Mouse (Mus musculus) liver, adult 2 months (tissue): ENCODE data around the gene Gm3233.
"Not testable (repeated sequence)": the region's sequence is repeated elsewhere in the genome, so short reads cannot be mapped to it uniquely, and the experiment has no call there.

Experiments
- CTCF ChIP-seq: fragments of 200-500 bp; IDR thresholded peaks from 2 replicates; pipeline ENCODE4 v1.5.1; 2011; ENCODE audit warnings: low read depth, low read length, control low read depth
- POLR2A ChIP-seq: fragments of 200-500 bp; IDR thresholded peaks from 2 replicates; pipeline ENCODE4 v1.6.1; 2011; ENCODE audit warnings: low read length, control low read depth; ENCODE audit not compliant: insufficient read depth; ENCODE audit errors: extremely low read depth

DNA sequence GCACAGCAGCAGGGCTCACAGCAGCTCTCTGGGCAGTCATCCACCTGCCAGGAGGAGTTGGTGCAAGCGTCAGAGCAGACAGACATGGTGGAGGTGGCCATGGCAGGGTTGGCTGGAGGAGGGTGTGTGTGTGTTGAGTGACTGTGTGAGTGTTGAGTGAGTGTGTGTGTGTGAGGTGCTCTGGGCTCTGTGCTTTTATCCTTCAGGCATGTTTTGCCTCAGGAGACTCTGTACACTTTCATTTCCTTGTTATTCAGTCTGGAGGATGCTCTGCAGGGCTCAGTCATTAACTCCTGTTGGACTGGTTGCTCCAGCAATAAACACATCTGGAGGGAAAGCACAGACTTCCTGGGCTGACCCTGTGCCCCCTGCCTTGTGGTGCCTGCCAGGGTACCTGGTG, 8.2 kb downstream of the Gm3233 start, which contains the start of gene Gm9736:
- TF ChIP-seq CTCF, POLR2A: not testable (repeated sequence)
